Mouse (Mus musculus) stomach, embryonic 16.5 days (tissue): ENCODE data around the gene Tapbp. TPM values are rescaled to one million over a fixed set of nuclear protein-coding genes. Genes with fewer than 3 reads are reported as not detected.

Experiments
- ATAC-seq: fragments of 200-750 bp; cut with Nextera tagmentation; 2 replicates; pipeline ENCODE4 v1.8.0; 2017; ENCODE audit warnings: moderate number of reproducible peaks, moderate TSS enrichment; ENCODE audit not compliant: insufficient read depth, low FRiP score
- H3K27ac ChIP-seq: fragments of 300-500 bp; sonication (generic); 2 replicates; pipeline ENCODE4 v1.5.1; 2014; ENCODE audit warnings: low read length
- H3K27me3 ChIP-seq: fragments of 300-500 bp; sonication (generic); 2 replicates; pipeline ENCODE4 v1.6.1; 2014; ENCODE audit warnings: low read length, control low read depth, mixed read lengths; ENCODE audit not compliant: control insufficient read depth, insufficient read depth
- H3K36me3 ChIP-seq: fragments of 300-500 bp; sonication (generic); 2 replicates; pipeline ENCODE4 v1.6.1; 2014; ENCODE audit warnings: low read length; ENCODE audit not compliant: control insufficient read depth, insufficient read depth
- H3K4me1 ChIP-seq: fragments of 300-500 bp; sonication (generic); 2 replicates; pipeline ENCODE4 v1.6.1; 2014; ENCODE audit warnings: low read length, control low read depth, mixed read lengths; ENCODE audit not compliant: control insufficient read depth, insufficient read depth
- H3K4me2 ChIP-seq: fragments of 300-500 bp; sonication (generic); 2 replicates; pipeline ENCODE4 v1.6.1; 2014; ENCODE audit warnings: low read depth, low read length, mixed read lengths
- H3K4me3 ChIP-seq: fragments of 300-500 bp; sonication (generic); replicated peaks from 2 replicates; pipeline ENCODE4 v1.5.1; 2014; ENCODE audit warnings: mild to moderate bottlenecking, low read length
- H3K9ac ChIP-seq: fragments of 300-500 bp; sonication (generic); 2 replicates; pipeline ENCODE4 v1.6.1; 2014; ENCODE audit warnings: low read length
- H3K9me3 ChIP-seq: fragments of 300-500 bp; sonication (generic); replicated peaks from 2 replicates; pipeline ENCODE4 v1.6.1; 2016; ENCODE audit warnings: low read length, control low read depth; ENCODE audit not compliant: control insufficient read depth
- WGBS: fragments of 180-500 bp; shearing (Covaris S2); extraction: QIAGEN DNeasy Blood & Tissue Kit; methylation state at CpG from one replicate; pipeline ENCODE4 v1.1.7; 2014; 5-methylcytosine and 5-hydroxymethylcytosine counted together
- microRNA-seq: library from miRNA; unstranded; fragments of <30 nt; microRNA quantifications from one replicate; pipeline ENCODE4, GENCODE M21; 2016
- polyA plus RNA-seq: library from polyadenylated mRNA; unstranded; fragments of >200 nt; fragmentation: Nextera tagmentation; extraction: Ambion mirVana; gene quantifications from 2 replicates; pipeline ENCODE4 v1.2.1, GENCODE M21; 2015

Gene Tapbp
- polyA plus RNA-seq, 1 experiment from 2014 or later = 58.4 TPM

DNA sequence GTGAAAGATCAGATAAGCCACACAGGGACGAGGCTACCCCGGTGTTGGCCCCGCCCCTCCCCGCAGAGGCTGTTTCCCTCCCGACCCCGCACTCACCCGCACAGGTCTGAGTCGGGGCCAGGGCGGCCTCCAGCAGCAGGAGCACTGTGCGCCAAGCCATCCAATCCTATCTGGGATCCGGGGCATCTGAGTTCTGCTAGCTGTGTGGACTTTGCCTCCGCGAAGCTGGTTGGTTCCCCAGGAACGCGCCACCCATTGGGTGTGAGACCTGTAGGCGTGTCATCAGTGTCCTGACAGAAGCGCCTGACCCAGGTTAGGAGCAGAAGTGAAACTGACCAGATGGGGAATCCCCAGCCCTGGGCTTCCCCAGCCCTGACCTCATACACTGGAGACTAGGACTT lies 62.9 kb downstream of the Tapbp start:
- no peaks in the 10 kb centered on the region for H3K9me3 ChIP-seq
- peak overlapping the region; percentile 47 for H3K4me3 ChIP-seq
- peak; percentile 82 for ATAC-seq
- H3K27me3 ChIP-seq = peaks cover 33% of the 10 kb centered on the region
- peak overlapping the region; percentile 65 for H3K9ac ChIP-seq
- H3K4me1 ChIP-seq = peaks cover 8% of the 10 kb centered on the region; the same call in 1 of the 2 replicates
- H3K27ac ChIP-seq = 0 out of 2 replicates have a peak overlapping the region, but pooled peaks have one; percentile 6
- no peaks in the 10 kb centered on the region for H3K36me3 ChIP-seq
- under 1% methylated on average over 16 of the region's 17 CpGs for WGBS
- H3K4me2 ChIP-seq = peak overlapping the region; percentile 63

Small RNAs within 50 kb of the gene (microRNA-seq; reads per million reads assigned to microRNA genes)
- not detected for gene Gm27740

Other genes with a start within 250 kb of the Tapbp start
- gene Hnrnpm, start 229.0 kb upstream of the Tapbp start, polyA plus RNA-seq = 281 and 295 TPM in 2 replicates
- gene March2, start 197.2 kb upstream of the Tapbp start, polyA plus RNA-seq = 56.0 and 58.8 TPM in 2 replicates
- gene Rab11b, start 155.4 kb upstream of the Tapbp start, polyA plus RNA-seq = 212 and 237 TPM in 2 replicates
- gene Angptl4, start 134.1 kb upstream of the Tapbp start, polyA plus RNA-seq = 25.8 and 30.7 TPM in 2 replicates
- 24.8 and 29.0 TPM in 2 replicates for gene Kank3, start 105.4 kb upstream of the Tapbp start, polyA plus RNA-seq
- gene Rps28, start 91.3 kb upstream of the Tapbp start, polyA plus RNA-seq = 740 and 935 TPM in 2 replicates
- 442 and 446 TPM in 2 replicates for gene Ndufa7, start 91.3 kb upstream of the Tapbp start, polyA plus RNA-seq
- 52.0 and 54.0 TPM in 2 replicates for gene Cd320, start 72.8 kb upstream of the Tapbp start, polyA plus RNA-seq
- gene Gm7029, start 42.1 kb upstream of the Tapbp start, polyA plus RNA-seq = not detected in 2 replicates
- gene Kifc1, start 25.2 kb upstream of the Tapbp start, polyA plus RNA-seq = 6.9 and 7.9 TPM in 2 replicates
- 0.39 and 0.40 TPM in 2 replicates for gene Platr17, start 10.8 kb upstream of the Tapbp start, polyA plus RNA-seq
- gene Daxx, start 6.5 kb upstream of the Tapbp start, polyA plus RNA-seq = 40.9 and 44.4 TPM in 2 replicates
- gene Zbtb22, start within 50 bp of the Tapbp start, polyA plus RNA-seq = 11.4 and 12.5 TPM in 2 replicates
- gene Rgl2, start 13.6 kb downstream of the Tapbp start, polyA plus RNA-seq = 43.9 and 44.7 TPM in 2 replicates
- gene Pfdn6, start 24.4 kb downstream of the Tapbp start, polyA plus RNA-seq = 133 and 147 TPM in 2 replicates
- 19.0 and 23.1 TPM in 2 replicates for gene Wdr46, start 24.8 kb downstream of the Tapbp start, polyA plus RNA-seq
- gene B3galt4, start 35.6 kb downstream of the Tapbp start, polyA plus RNA-seq = 8.6 and 9.0 TPM in 2 replicates
- gene Vps52, start 39.9 kb downstream of the Tapbp start, polyA plus RNA-seq = 42.6 and 45.0 TPM in 2 replicates
- 1,606 and 1,631 TPM in 2 replicates for gene Rps18, start 40.1 kb downstream of the Tapbp start, polyA plus RNA-seq
- 107 and 140 TPM in 2 replicates for gene H2-K1, start 84.4 kb downstream of the Tapbp start, polyA plus RNA-seq
- gene Ring1, start 108.8 kb downstream of the Tapbp start, polyA plus RNA-seq = 8.1 and 10.7 TPM in 2 replicates
- gene H2-Ke6, start 112.2 kb downstream of the Tapbp start, polyA plus RNA-seq = 38.9 and 41.3 TPM in 2 replicates
- 194 and 195 TPM in 2 replicates for gene Slc39a7, start 115.8 kb downstream of the Tapbp start, polyA plus RNA-seq
- gene Rxrb, start 115.9 kb downstream of the Tapbp start, polyA plus RNA-seq = 36.3 and 37.7 TPM in 2 replicates
- gene Col11a2, start 123.5 kb downstream of the Tapbp start, polyA plus RNA-seq = 0.57 and 0.61 TPM in 2 replicates
- 0.61 and 0.64 TPM in 2 replicates for gene H2-Oa, start 176.4 kb downstream of the Tapbp start, polyA plus RNA-seq
- 10.8 and 11.6 TPM in 2 replicates for gene H2-DMa, start 203.6 kb downstream of the Tapbp start, polyA plus RNA-seq
- 71.9 and 74.7 TPM in 2 replicates for gene Brd2, start 206.7 kb downstream of the Tapbp start, polyA plus RNA-seq
- gene H2-DMb2, start 227.4 kb downstream of the Tapbp start, polyA plus RNA-seq = 0.70 and 0.82 TPM in 2 replicates
- gene H2-DMb1, start 237.2 kb downstream of the Tapbp start, polyA plus RNA-seq = 2.0 and 2.9 TPM in 2 replicates